Mouse (Mus musculus) neural tube, embryonic 15.5 days (tissue): Measurements from ENCODE around the gene Sec14l3. TPM values are rescaled to one million over a fixed set of nuclear protein-coding genes. Genes with fewer than 3 reads are reported as not detected.

Experiments
- ATAC-seq: fragments of 200-750 bp; cut with Nextera tagmentation; 2 replicates; pipeline ENCODE4 v1.8.0; 2017; ENCODE audit warnings: mild to moderate bottlenecking, moderate TSS enrichment, moderate library complexity; ENCODE audit not compliant: low FRiP score
- H3K27ac ChIP-seq: fragments of 300-500 bp; sonication (generic); replicated peaks from 2 replicates; pipeline ENCODE4 v1.5.1; 2015; ENCODE audit warnings: mild to moderate bottlenecking, inconsistent platforms
- H3K27me3 ChIP-seq: fragments of 300-500 bp; sonication (generic); replicated peaks from 2 replicates; pipeline ENCODE4 v1.6.1; 2015; ENCODE audit warnings: inconsistent platforms
- H3K36me3 ChIP-seq: fragments of 300-500 bp; sonication (generic); 2 replicates; pipeline ENCODE4 v1.6.1; 2015; ENCODE audit warnings: inconsistent platforms
- H3K4me1 ChIP-seq: fragments of 300-500 bp; sonication (generic); 2 replicates; pipeline ENCODE4 v1.6.1; 2015; ENCODE audit warnings: inconsistent platforms
- H3K4me2 ChIP-seq: fragments of 300-500 bp; sonication (generic); 2 replicates; pipeline ENCODE4 v1.6.1; 2015; ENCODE audit warnings: inconsistent platforms, mild to moderate bottlenecking, moderate library complexity
- H3K4me3 ChIP-seq: fragments of 300-500 bp; sonication (generic); replicated peaks from 2 replicates; pipeline ENCODE4 v1.5.1; 2015; ENCODE audit warnings: mild to moderate bottlenecking, inconsistent platforms
- H3K9ac ChIP-seq: fragments of 300-500 bp; sonication (generic); replicated peaks from 2 replicates; pipeline ENCODE4 v1.6.1; 2015; ENCODE audit warnings: mild to moderate bottlenecking, inconsistent platforms
- H3K9me3 ChIP-seq: fragments of 300-500 bp; sonication (generic); replicated peaks from 2 replicates; pipeline ENCODE4 v1.6.1; 2016; ENCODE audit warnings: inconsistent platforms
- WGBS: fragments of 180-500 bp; shearing (Covaris S2); methylation state at CpG from one replicate; pipeline ENCODE4 v1.1.7; 2015; ENCODE audit warnings: mixed read lengths; 5-methylcytosine and 5-hydroxymethylcytosine counted together
- polyA plus RNA-seq: library from polyadenylated mRNA; unstranded; fragments of >200 nt; fragmentation: Nextera tagmentation; extraction: Ambion mirVana; gene quantifications from 2 replicates; pipeline ENCODE4 v1.2.1, GENCODE M21; 2015

Gene Sec14l3
- polyA plus RNA-seq, 1 experiment from 2014 or later: 0.19 TPM

DNA sequence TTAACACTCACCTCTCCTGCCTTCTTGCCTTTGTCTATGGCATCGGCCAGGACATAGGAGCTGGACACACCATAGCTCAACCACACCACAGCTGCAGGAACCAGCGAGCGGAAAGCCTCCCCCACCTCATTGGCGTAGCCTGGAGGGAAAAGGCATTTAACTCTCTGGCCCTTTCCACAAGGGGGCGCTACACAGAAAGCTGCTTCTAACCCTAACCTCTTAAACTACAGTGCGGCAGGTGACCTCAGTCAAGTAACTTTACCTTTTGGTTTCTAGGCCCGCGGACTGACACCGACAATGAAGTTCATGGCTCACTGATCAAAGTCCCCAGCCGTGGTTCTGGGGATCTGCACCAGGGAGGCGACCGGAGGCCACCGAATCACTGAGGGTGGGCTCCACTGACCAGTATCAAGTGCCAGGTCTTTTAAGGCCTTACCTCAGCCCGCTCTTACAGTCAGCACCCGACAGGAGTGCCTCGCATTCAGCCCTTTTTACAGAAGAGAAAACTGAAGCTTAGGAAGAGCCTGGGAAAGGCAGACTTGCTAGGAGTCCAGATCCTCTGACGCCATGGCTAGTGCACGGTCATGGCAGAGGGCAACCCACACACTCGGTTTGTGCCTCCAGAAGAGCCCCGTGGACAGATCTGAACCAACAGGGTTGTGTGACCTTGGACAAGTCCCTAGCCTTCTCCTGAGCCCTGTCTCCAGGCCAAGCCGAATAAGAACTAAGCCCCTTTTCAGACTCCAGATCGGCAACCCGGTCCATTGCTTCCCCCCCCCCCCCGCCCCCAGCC lies 29.9 kb downstream of the Sec14l3 start:
- ATAC-seq: no peak
- Histone ChIP-seq H3K9me3 (no peaks in the 10 kb centered on the region), H3K4me3 (peak overlapping the region; percentile 60), H3K4me2 (peak overlapping the region; percentile 84), H3K4me1 (peaks cover 38% of the 10 kb centered on the region), H3K27me3 (no peaks in the 10 kb centered on the region), H3K27ac (peak overlapping the region; percentile 87), H3K36me3 (peaks cover 15% of the 10 kb centered on the region), H3K9ac (peak overlapping the region; percentile 52)
- 6% methylated on average over 23 of the region's 24 CpGs for WGBS

DNA sequence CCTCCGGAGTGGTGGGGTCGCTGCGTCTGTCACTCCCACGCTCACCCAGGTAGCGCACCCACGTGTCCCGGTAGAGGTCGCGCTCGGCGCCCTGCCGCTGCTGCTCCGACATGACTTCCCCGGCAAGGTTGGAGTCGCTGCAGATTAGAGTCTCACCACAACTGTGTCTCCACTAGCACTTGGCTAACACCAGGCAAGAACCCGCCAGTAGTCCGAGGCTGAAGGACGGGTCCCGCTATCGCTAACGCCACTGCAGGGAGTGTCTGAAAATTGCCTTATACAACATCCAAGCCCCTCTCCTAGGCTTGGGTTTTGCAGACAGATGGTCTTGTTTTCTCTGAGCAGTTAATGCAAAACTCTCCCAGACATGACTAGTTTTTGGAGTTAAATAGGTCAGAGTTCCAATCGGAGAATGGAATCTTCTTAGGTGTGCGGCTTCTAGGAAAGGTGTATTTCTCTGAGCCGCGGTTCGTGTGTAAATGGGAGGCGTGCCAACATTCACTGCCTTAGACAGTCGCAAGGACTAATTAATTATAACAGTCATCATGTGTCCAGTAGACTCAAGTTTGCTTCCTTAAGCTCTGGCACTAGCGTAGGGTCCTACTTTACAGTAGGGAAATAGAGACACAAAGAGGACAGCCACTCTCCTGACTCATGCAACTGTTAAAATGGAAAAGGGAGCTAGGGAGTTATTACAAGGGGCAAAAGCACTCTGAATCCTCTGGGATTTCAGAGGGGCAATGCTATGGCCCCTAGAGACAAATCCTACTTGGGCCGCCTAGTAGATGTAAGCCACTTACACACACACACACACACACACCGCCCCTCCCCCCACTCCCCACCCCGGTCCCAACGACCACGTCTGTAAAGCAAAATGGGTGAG lies 30.8 kb downstream of the Sec14l3 start, which contains the start of gene Mtfp1:
Gene Mtfp1 (minus strand): TSS at position 275 of the 883 bp plus-strand sequence.
- 6% methylated on average over 33 of the region's 34 CpGs for WGBS
- Histone ChIP-seq H3K27me3 (no peaks in the 10 kb centered on the region), H3K36me3 (peaks cover 15% of the 10 kb centered on the region), H3K27ac (peak within 1 kb of the TSS; percentile 92), H3K9me3 (no peaks in the 10 kb centered on the region), H3K4me1 (peaks cover 38% of the 10 kb centered on the region), H3K4me3 (peak within 1 kb of the TSS; percentile 60), H3K9ac (peak within 1 kb of the TSS; percentile 52), H3K4me2 (peak within 1 kb of the TSS; percentile 84)
- ATAC-seq: no peak

DNA sequence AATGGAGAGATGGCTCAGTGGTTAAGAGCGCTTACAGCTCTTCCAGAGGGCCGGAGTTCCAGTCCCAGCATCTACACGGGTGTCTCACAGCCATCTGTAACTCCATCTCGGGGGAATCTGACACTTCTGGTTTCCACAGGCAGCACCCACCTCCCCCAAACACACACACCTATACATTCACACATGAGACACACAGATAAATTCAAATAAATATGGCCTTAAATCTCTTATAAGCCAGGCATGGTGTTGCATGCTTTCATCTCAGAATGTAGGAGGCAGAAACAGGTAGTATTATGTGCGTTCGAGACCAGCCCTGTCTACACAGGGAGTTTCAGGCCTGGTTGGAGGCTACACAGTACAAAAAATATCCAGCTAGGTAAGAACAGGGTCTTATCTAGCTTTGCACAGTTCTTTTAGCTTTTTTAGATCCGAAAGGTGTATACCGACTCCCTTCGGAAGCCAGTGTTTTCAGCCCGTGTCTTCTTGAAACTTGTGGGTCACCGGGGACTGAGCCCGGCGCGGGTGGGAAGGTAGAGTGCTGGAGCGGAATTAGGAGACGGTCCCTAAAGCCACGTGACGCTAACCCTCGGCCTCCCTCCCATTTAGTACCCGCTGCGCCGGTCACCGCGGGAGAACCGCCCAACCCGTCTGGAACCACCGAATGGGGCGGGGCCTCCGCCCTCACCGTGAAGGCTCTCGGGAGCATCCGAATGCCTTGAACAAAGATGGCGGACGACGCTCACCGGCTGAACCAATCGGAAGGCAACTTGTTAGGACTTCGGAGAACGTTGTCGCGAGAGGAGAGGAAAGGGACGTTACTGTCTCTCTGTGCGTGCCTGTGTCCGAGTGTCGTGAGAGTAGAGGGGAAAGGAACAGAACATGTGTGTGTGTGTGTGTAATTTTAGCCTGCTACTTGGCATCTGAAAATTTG lies 31.7 kb downstream of the Sec14l3 start:
- peak overlapping the region; percentile 77 for H3K9ac ChIP-seq
- peak overlapping the region; percentile 60 for H3K4me3 ChIP-seq
- no peaks in the 10 kb centered on the region for H3K27me3 ChIP-seq
- peaks cover 38% of the 10 kb centered on the region for H3K4me1 ChIP-seq
- H3K36me3 ChIP-seq: peaks cover 8% of the 10 kb centered on the region
- H3K27ac ChIP-seq: peak overlapping the region; percentile 92
- peak overlapping the region; percentile 84 for H3K4me2 ChIP-seq
- 3% methylated on average over 45 of the region's 45 CpGs for WGBS
- ATAC-seq: peak; percentile 96
- no peaks in the 10 kb centered on the region for H3K9me3 ChIP-seq

DNA sequence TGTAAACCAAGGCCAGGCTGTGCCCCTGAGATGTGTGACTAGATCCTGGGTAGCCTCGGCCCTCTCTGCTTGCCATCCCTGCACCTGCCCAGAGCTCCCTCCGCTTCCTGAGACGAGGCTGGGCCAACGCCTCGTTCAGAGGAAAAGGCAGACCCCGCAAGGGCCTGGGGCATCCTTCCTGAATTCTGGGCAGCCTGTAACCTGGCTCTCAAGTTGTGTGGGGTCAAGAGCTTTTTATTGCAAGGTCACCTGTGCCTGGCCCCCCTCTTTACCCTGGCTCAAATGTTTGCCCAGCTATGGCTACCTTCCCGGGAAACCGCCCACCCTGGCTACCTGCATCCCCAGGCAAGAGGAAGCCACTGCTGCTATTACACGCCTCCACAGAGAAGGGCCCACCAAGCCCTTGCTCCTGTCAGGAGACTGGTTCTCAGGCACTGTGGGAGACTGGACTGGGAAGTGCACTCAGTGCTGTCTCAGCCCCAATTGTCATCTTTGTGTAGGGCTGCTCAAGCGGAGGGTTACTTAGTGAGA lies 32.5 kb downstream of the Sec14l3 start:
- Histone ChIP-seq H3K27me3 (no peaks in the 10 kb centered on the region), H3K4me2 (peak overlapping the region; percentile 84), H3K9ac (peak overlapping the region; percentile 77), H3K4me1 (peaks cover 38% of the 10 kb centered on the region), H3K9me3 (no peaks in the 10 kb centered on the region), H3K36me3 (no peaks in the 10 kb centered on the region), H3K4me3 (peak overlapping the region; percentile 60), H3K27ac (peak overlapping the region; percentile 92)
- 29% methylated on average over 10 of the region's 10 CpGs for WGBS
- peak; percentile 54 for ATAC-seq

DNA sequence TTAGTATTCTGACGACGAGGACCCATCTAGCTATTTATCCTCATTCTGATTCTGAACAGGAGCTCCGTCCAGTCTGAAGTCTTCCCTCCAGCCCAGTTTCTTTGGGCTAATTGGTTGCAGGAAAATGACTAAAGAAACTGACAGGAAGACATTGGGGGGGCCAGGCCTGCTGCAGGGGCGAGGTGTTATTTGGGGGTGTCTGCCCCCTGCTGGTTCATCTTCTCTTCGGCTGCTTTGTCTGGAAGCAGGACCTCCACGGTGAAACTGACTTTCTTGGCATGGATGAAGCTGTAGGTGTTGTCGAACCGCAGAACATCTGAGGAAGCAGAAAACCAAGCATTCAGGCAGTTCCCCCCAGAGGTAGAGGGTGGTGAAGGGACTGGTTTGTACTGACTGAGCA lies 33.5 kb downstream of the Sec14l3 start:
- peaks cover 38% of the 10 kb centered on the region for H3K4me1 ChIP-seq
- WGBS: 64% methylated on average over 8 of the region's 8 CpGs
- H3K9ac ChIP-seq: no peak overlapping the region

DNA sequence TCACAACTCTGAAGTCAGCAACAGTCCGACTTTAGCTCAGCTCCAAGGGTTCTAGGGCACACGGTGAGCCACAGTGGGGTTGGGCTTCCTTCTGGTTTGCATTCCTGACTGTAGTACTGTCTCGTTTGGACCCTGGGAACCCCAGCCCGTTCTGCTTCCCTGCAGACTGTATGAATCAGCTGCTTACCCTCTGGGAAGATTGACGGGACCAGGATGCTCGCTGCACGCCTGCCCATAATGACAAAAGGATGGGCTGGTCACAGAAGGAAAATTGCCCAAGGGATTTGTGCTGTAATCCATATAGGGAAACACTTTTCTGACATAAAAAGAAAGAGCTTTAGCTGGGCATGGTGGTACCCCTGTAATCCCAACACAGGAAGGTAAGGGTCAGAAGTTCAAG lies 34.2 kb downstream of the Sec14l3 start:
- Histone ChIP-seq H3K9ac (no peak overlapping the region), H3K4me2 (no peak overlapping the region), H3K4me1 (peaks cover 35% of the 10 kb centered on the region), H3K36me3 (0 out of 2 replicates have a peak, but pooled peaks cover 7% of the 10 kb centered on the region), H3K27me3 (no peaks in the 10 kb centered on the region), H3K4me3 (no peak overlapping the region), H3K27ac (no peak overlapping the region), H3K9me3 (no peaks in the 10 kb centered on the region)
- ATAC-seq: no peak
- WGBS: 78% methylated on average over 7 of the region's 7 CpGs

More for the DNA sequence above, 33.5 kb downstream of the Sec14l3 start:
- Histone ChIP-seq H3K27ac (no peak overlapping the region), H3K36me3 (0 out of 2 replicates have a peak, but pooled peaks cover 2% of the 10 kb centered on the region), H3K9me3 (no peaks in the 10 kb centered on the region), H3K4me2 (no peak overlapping the region), H3K4me3 (no peak overlapping the region), H3K27me3 (no peaks in the 10 kb centered on the region)
- no peak for ATAC-seq

DNA sequence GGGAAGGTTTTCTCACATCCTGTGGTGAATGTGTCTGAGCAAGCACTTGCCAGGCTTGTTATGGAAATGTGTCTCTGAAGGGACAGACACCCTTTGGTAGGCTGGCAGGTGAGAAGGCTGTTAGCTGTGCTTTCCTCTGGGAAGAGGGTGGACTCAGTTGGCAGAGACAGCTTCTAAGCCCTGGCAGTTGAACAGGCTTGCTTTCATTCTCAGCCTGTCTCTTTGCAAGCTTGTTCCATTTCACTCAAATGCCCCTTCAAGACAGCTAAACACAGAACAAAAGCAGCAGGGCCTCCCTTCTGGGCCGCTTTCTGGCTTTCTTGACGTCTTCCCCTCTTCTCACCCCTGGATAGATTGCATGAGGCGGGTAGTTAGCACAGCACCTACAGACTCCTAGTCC lies 34.8 kb downstream of the Sec14l3 start:
- Histone ChIP-seq H3K27me3 (no peaks in the 10 kb centered on the region), H3K4me2 (no peak overlapping the region), H3K27ac (no peak overlapping the region), H3K4me1 (peaks cover 28% of the 10 kb centered on the region), H3K9me3 (no peaks in the 10 kb centered on the region), H3K9ac (no peak overlapping the region), H3K36me3 (0 out of 2 replicates have a peak, but pooled peaks cover 7% of the 10 kb centered on the region), H3K4me3 (no peak overlapping the region)
- ATAC-seq: no peak
- 82% methylated on average over 3 of the region's 3 CpGs for WGBS

DNA sequence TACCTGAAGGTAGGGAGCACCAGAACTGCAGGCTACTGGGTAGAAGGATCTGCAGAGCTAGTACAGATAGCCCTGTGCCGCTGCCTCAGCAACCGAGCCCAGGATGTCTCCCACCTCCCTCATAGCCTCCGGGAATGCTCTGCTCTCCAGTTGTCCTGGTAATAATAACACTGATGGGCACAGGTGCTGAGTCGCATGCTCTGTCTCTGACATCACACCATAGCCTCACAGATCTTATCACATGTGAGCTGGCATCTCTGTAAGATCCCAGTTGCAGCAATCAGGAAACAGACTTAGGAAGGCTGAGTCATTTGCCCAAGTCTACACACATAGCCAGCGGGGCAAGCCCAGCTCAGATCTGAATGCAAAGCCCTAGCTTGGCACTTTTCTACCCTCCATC lies 37.2 kb downstream of the Sec14l3 start:
- no peak overlapping the region for H3K9ac ChIP-seq

DNA sequence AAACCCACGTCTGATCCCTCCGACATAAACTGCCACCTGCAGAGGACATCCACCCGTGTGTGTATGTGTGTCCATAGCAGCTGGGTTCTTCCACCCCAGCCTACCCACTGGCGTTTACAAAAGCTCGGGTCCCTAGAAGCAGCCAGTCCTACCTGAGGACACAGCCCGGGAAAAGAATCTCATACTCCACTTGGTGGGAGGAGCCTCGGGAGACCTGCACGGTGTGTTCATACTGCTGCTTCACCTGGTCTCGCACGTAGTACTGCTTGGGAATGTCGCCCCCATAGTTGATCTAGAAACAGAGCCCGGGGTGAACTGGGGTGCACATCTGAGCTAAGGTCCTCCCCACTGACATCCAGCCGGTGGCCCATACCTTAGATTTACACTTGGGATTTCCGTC lies 38.9 kb downstream of the Sec14l3 start:
- H3K9me3 ChIP-seq: no peaks in the 10 kb centered on the region
- H3K9ac ChIP-seq: no peak overlapping the region
- 0 out of 2 replicates have a peak, but pooled peaks cover 7% of the 10 kb centered on the region for H3K36me3 ChIP-seq
- H3K4me3 ChIP-seq: no peak overlapping the region
- no peaks in the 10 kb centered on the region for H3K27me3 ChIP-seq
- ATAC-seq: no peak
- H3K4me2 ChIP-seq: no peak overlapping the region
- 86% methylated on average over 14 of the region's 14 CpGs for WGBS
- H3K27ac ChIP-seq: no peak overlapping the region
- no peaks in the 10 kb centered on the region for H3K4me1 ChIP-seq

More for the DNA sequence above, 37.2 kb downstream of the Sec14l3 start:
- Histone ChIP-seq H3K4me2 (no peak overlapping the region), H3K27me3 (no peaks in the 10 kb centered on the region), H3K36me3 (0 out of 2 replicates have a peak, but pooled peaks cover 7% of the 10 kb centered on the region), H3K9me3 (no peaks in the 10 kb centered on the region), H3K4me1 (peaks cover 10% of the 10 kb centered on the region), H3K27ac (no peak overlapping the region), H3K4me3 (no peak overlapping the region)
- ATAC-seq: no peak
- WGBS: 87% methylated on average over 5 of the region's 5 CpGs

DNA sequence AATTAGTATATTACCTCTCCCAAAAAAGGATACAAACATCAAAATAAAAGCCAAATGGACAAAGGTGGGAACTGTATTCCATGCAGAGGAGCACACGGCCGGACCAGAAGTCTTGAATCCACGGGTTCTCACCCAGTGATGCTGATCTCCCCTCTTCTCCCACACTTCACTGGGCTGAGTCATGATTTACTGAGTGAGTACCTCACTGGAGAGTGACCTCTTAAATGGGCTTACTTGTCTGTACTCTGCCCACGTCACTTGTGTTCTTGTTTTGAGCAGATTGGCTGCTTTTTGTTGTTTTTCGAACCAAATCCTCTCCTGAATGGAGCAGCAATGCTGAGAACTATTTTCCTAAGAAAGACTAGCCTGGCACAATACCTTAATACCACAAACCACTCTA lies 40.3 kb downstream of the Sec14l3 start:
- no peaks in the 10 kb centered on the region for H3K9me3 ChIP-seq
- H3K4me2 ChIP-seq: no peak overlapping the region
- no peak overlapping the region for H3K4me3 ChIP-seq
- no peak for ATAC-seq
- H3K27ac ChIP-seq: no peak overlapping the region
- H3K4me1 ChIP-seq: no peaks in the 10 kb centered on the region
- 77% methylated on average over 5 of the region's 5 CpGs for WGBS
- no peaks in the 10 kb centered on the region for H3K27me3 ChIP-seq
- H3K9ac ChIP-seq: no peak overlapping the region
- peaks cover 15% of the 10 kb centered on the region for H3K36me3 ChIP-seq

DNA sequence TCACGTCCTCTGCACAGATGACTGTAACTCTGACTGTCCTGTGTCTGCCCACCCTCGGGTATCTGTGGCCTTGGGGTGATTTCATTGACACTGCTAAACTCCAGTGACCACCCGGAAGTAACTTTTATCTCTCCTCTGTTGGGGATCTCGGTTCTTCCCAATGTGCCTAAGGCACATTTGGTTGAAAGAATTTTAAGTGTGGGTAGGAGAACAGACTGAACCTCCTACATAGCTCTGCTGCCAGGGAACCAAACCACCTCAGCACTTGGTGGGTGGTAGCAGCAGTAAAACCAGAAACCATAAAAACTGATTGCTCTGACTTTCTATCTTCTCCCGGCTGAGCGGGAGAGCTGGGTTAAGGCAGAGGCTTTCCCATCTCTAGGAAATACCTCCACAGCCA lies 40.8 kb downstream of the Sec14l3 start:
- no peaks in the 10 kb centered on the region for H3K9me3 ChIP-seq
- no peak overlapping the region for H3K9ac ChIP-seq
- 23% methylated on average over 6 of the region's 6 CpGs for WGBS
- H3K36me3 ChIP-seq: peaks cover 19% of the 10 kb centered on the region
- no peak overlapping the region for H3K4me2 ChIP-seq
- H3K27me3 ChIP-seq: no peaks in the 10 kb centered on the region
- no peak overlapping the region for H3K27ac ChIP-seq
- no peak overlapping the region for H3K4me3 ChIP-seq
- no peaks in the 10 kb centered on the region for H3K4me1 ChIP-seq
- no peak for ATAC-seq
